Mouse (Mus musculus) heart, embryonic 10.5 days (tissue): ENCODE data around the gene Plbd2. TPM values are rescaled to one million over a fixed set of nuclear protein-coding genes. Genes with fewer than 3 reads are reported as not detected.

ENCODE experiments used
- DNase-seq: peaks from one replicate; pipeline ENCODE4 v3.0.0-alpha.2; 2017; ENCODE audit warnings: low spot score
- H3K27ac ChIP-seq: fragments of 300-500 bp; sonication (generic); 2 replicates; pipeline ENCODE4 v1.5.1; 2016; ENCODE audit warnings: mild to moderate bottlenecking
- H3K27me3 ChIP-seq: fragments of 300-500 bp; sonication (generic); 2 replicates; pipeline ENCODE4 v1.6.1; 2016; ENCODE audit warnings: mild to moderate bottlenecking; ENCODE audit not compliant: poor library complexity, insufficient read depth, severe bottlenecking
- H3K36me3 ChIP-seq: fragments of 300-500 bp; sonication (generic); 2 replicates; pipeline ENCODE4 v1.6.1; 2016; ENCODE audit warnings: mild to moderate bottlenecking, moderate library complexity
- H3K4me1 ChIP-seq: fragments of 300-500 bp; sonication (generic); 2 replicates; pipeline ENCODE4 v1.6.1; 2016; ENCODE audit warnings: mild to moderate bottlenecking
- H3K4me3 ChIP-seq: fragments of 300-500 bp; sonication (generic); 2 replicates; pipeline ENCODE4 v1.5.1; 2016; ENCODE audit warnings: mild to moderate bottlenecking, moderate library complexity
- H3K9me3 ChIP-seq: fragments of 300-500 bp; sonication (generic); 2 replicates; pipeline ENCODE4 v1.6.1; 2016; ENCODE audit warnings: mild to moderate bottlenecking, moderate library complexity
- WGBS: fragments of 180-500 bp; shearing (Covaris S2); methylation state at CpG from one replicate; pipeline ENCODE4 v1.1.7; 2016; 5-methylcytosine and 5-hydroxymethylcytosine counted together
- polyA plus RNA-seq: library from polyadenylated mRNA; unstranded; fragments of >200 nt; fragmentation: Nextera tagmentation; extraction: Ambion mirVana; gene quantifications from 2 replicates; pipeline ENCODE4 v1.2.1, GENCODE M21; 2016

Plbd2 gene
- polyA plus RNA-seq = 43.9 and 46.6 TPM in 2 replicates

DNA sequence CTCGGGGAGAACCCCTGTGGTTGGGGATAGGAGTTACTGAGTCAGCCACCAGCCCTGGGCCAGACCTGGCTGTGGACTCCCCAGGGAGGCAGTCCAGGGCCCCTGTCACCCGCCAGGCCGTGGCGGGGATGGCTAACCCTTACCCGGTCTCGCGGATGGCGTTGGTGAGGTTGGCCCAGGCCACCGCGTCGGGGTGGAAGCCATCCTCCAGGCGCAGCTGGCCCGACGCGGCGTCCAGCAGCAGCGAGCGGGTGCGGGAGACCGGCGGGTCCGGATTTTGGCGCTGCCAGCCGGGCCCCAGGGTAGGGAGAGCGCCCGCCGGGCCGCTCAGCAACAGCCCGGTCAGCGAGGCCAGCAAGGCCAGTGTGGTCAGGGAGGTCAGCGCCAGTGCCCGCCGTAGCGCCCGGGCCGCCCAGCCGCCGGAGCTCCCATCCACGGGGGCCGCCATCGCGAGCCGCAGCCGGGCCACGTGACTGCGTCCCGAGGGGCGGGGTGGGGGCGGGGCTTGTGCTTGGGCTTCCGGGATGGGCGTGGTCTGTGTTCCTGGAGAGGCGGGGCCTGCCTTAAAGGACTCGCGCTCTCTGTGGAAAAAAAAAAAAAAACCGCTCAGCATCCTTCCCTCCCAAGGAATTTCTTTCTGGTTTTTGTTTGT, at the start of gene Plbd2:
Gene Plbd2 (minus strand): TSS at position 482 of the 652 bp plus-strand sequence.
- no peaks in the 10 kb centered on the region for H3K9me3 ChIP-seq
- peak within 1 kb of the TSS; percentile 96 for H3K4me3 ChIP-seq
- H3K27ac ChIP-seq = peak within 1 kb of the TSS; percentile 91
- no peaks in the 10 kb centered on the region for H3K27me3 ChIP-seq
- DNase-seq = peak; percentile 96
- peaks cover 24% of the 10 kb centered on the region for H3K4me1 ChIP-seq
- 0 out of 2 replicates have a peak, but pooled peaks cover 2% of the 10 kb centered on the region for H3K36me3 ChIP-seq
- WGBS = under 1% methylated on average over 55 of the region's 55 CpGs

DNA sequence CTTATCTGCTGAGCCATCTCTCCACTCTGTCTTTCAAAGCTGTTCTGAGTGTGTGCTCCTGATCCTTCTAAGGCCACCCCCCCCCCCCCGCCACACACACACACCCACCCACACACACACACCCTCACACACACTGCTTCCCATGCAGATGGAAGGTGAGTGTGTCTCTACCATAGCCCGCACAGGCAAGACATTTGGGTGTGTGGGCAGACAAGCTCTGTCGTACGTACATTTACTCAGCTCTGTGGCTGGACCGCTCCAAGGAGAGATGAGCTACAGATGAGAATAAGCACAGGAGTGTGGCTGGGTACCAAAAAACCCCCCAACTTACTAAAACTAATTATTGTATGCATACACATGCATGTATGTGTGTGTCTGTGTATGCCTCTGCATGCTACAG, 47.2 kb upstream of the Plbd2 start:
- Histone ChIP-seq H3K4me1 (peaks cover 17% of the 10 kb centered on the region), H3K27me3 (no peaks in the 10 kb centered on the region), H3K27ac (no peak overlapping the region), H3K9me3 (no peaks in the 10 kb centered on the region), H3K36me3 (peaks cover 66% of the 10 kb centered on the region), H3K4me3 (no peak overlapping the region)
- no peak for DNase-seq
- WGBS = 96% methylated on average over 4 of the region's 5 CpGs

- peaks cover 60% of the 10 kb centered on the region for H3K36me3 ChIP-seq
- no peak overlapping the region for H3K4me3 ChIP-seq
- no peaks in the 10 kb centered on the region for H3K27me3 ChIP-seq
- 73% methylated on average over 5 of the region's 5 CpGs for WGBS
- H3K27ac ChIP-seq = no peak overlapping the region
- no peaks in the 10 kb centered on the region for H3K9me3 ChIP-seq
- peaks cover 17% of the 10 kb centered on the region for H3K4me1 ChIP-seq
- DNase-seq = no peak
These were observed 46.7 kb upstream of the Plbd2 start for GRCm38 (mm10) chr5:120550137-120550536.

GRCm38 (mm10) chr5:120548236-120548850, 44.9 kb upstream of the Plbd2 start:
- Histone ChIP-seq H3K27me3 (no peaks in the 10 kb centered on the region), H3K9me3 (no peaks in the 10 kb centered on the region), H3K27ac (no peak overlapping the region), H3K4me3 (no peak overlapping the region), H3K4me1 (peaks cover 17% of the 10 kb centered on the region), H3K36me3 (peaks cover 60% of the 10 kb centered on the region)
- WGBS = 74% methylated on average over 11 of the region's 11 CpGs
- no peak for DNase-seq

DNA sequence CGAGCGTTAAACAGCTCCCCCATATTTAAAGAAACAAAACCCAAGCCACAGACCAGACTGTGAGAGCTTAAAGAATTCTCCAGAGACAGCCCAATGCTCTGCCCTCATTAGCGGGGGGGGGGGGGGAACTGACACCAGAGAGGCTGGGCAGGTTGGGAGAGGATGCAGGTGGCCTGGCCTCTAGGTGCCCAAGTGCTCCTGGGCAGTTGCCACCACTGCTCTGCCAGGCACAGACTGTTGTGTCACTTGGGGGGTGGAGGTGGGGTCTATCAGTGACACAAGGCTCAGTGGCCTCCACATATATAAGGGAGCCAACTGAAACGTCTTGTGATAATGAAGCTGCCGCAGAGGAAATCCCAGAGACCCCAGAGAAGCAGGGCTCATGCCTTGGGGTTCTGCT, 33.2 kb upstream of the Plbd2 start:
- DNase-seq = no peak
- 80% methylated on average over 5 of the region's 5 CpGs for WGBS
- H3K9me3 ChIP-seq = no peaks in the 10 kb centered on the region
- peaks cover 58% of the 10 kb centered on the region for H3K36me3 ChIP-seq
- no peaks in the 10 kb centered on the region for H3K27me3 ChIP-seq
- H3K27ac ChIP-seq = no peak overlapping the region
- H3K4me3 ChIP-seq = no peak overlapping the region
- peaks cover 22% of the 10 kb centered on the region for H3K4me1 ChIP-seq

DNA sequence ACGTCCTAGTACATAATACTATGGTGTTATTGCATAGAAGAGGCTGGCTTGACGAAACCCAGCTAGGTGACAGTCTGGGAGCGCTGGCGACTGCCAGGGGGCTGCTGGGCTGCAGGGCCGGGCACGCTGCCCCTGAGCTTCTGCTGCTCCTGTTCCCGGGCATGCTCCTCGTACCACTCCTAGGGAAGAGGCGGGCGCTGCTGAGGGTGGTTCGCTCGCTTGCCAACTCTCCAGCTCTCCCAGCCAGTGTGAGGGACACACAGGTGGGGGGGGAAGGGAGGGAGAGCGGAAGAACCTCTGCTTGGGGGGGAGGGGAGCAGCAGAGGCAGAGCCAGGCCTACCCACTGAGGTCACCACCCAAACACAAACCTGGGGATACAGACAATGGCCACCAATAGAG, 32.6 kb upstream of the Plbd2 start:
- Histone ChIP-seq H3K4me1 (peaks cover 22% of the 10 kb centered on the region), H3K27ac (peak overlapping the region; percentile 5; the same call in 1 of the 2 replicates), H3K4me3 (no peak overlapping the region), H3K27me3 (no peaks in the 10 kb centered on the region), H3K36me3 (peaks cover 52% of the 10 kb centered on the region), H3K9me3 (no peaks in the 10 kb centered on the region)
- no peak for DNase-seq
- 90% methylated on average over 12 of the region's 13 CpGs for WGBS

- Histone ChIP-seq H3K27me3 (no peaks in the 10 kb centered on the region), H3K4me1 (peaks cover 22% of the 10 kb centered on the region), H3K27ac (0 out of 2 replicates have a peak overlapping the region, but pooled peaks have one; percentile 38), H3K9me3 (no peaks in the 10 kb centered on the region), H3K36me3 (peaks cover 44% of the 10 kb centered on the region), H3K4me3 (no peak overlapping the region)
- WGBS = 78% methylated on average over 2 of the region's 2 CpGs
- DNase-seq = no peak
These were observed 31.3 kb upstream of the Plbd2 start for GRCm38 (mm10) chr5:120534686-120535075.

DNA sequence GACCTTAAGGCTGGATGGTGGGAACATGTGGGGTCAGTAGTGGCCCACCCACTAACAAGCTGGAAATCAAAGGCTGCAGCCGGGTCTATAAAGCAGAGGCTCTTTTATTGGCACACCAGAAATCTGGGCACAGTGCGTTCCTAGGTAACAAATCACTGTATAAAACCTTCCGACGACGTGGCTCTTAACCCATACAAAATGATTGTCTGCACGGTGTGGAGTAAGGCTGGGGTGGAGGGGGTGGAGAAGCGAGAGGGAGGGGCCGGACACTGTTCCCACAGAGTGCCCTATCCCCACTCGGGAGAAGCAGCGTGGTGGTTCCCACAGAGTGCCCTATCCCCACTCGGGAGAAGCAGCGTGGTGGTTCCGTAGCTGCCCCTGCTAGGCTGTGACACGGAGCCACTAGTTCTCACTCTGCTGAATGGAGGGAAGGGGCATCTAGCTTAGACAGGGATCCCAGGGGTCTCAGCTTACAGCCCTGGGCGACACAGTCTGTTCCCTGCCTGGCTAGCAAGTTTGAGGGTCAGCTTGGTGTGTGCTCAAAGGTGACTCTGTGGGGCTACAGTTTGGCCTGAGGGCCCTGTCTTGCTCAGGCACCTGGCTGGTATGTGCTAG, 30.8 kb upstream of the Plbd2 start:
- H3K27ac ChIP-seq = 0 out of 2 replicates have a peak overlapping the region, but pooled peaks have one; percentile 38

GRCm38 (mm10) chr5:120531631-120532030, 28.2 kb upstream of the Plbd2 start:
- Histone ChIP-seq H3K27me3 (no peaks in the 10 kb centered on the region), H3K36me3 (peaks cover 18% of the 10 kb centered on the region), H3K4me3 (no peak overlapping the region), H3K9me3 (no peaks in the 10 kb centered on the region), H3K27ac (no peak overlapping the region), H3K4me1 (peaks cover 22% of the 10 kb centered on the region)
- 83% methylated on average over 8 of the region's 8 CpGs for WGBS
- DNase-seq = no peak

More for the DNA sequence above, 30.8 kb upstream of the Plbd2 start:
- Histone ChIP-seq H3K27me3 (no peaks in the 10 kb centered on the region), H3K9me3 (no peaks in the 10 kb centered on the region), H3K4me1 (peaks cover 22% of the 10 kb centered on the region), H3K4me3 (no peak overlapping the region), H3K36me3 (peaks cover 39% of the 10 kb centered on the region)
- DNase-seq = no peak
- WGBS = 79% methylated on average over 15 of the region's 15 CpGs

DNA sequence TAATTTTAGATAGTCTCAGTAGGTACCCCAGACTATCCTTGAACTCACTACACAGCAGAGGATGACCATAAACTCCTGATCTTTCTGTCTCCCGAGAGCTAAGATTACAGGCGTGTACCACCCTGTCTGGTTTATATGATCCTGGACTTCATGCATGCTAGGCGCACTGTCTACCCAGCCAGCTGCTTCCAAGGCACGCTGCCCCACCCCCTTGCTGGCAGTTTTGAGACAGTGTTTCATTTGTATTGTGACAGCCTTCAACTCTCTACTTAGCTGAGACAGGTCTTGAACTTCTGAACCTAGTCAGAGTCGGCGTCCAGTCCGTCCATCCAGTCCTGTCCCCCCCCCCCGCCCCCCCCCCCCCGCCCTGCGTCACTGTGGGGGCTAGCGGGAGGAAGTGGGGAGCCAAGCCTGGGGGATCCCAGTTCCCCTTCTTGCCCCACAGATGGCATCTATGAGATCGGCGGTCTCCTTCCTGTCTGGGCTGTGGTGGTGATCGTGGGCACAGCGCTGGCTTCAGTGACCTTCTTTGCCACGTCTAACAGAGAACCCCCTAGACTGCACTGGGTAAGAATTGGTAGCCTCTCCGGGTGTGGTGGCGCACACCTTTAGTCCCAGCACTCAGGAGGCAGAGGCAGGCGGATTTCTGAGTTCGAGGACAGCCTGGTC, 24.0 kb upstream of the Plbd2 start:
- no peaks in the 10 kb centered on the region for H3K9me3 ChIP-seq
- no peak for DNase-seq
- H3K27ac ChIP-seq = no peak overlapping the region
- no peaks in the 10 kb centered on the region for H3K27me3 ChIP-seq
- H3K36me3 ChIP-seq = peaks cover 22% of the 10 kb centered on the region
- no peak overlapping the region for H3K4me3 ChIP-seq
- 79% methylated on average over 17 of the region's 20 CpGs for WGBS
- H3K4me1 ChIP-seq = peaks cover 13% of the 10 kb centered on the region; the same call in 1 of the 2 replicates

- Histone ChIP-seq H3K4me1 (peaks cover 13% of the 10 kb centered on the region; the same call in 1 of the 2 replicates), H3K27me3 (no peaks in the 10 kb centered on the region), H3K4me3 (no peak overlapping the region), H3K9me3 (no peaks in the 10 kb centered on the region), H3K27ac (no peak overlapping the region), H3K36me3 (peaks cover 20% of the 10 kb centered on the region)
- no peak for DNase-seq
- WGBS = 80% methylated on average over 11 of the region's 11 CpGs
These were observed 22.9 kb upstream of the Plbd2 start for GRCm38 (mm10) chr5:120526311-120526710.

DNA sequence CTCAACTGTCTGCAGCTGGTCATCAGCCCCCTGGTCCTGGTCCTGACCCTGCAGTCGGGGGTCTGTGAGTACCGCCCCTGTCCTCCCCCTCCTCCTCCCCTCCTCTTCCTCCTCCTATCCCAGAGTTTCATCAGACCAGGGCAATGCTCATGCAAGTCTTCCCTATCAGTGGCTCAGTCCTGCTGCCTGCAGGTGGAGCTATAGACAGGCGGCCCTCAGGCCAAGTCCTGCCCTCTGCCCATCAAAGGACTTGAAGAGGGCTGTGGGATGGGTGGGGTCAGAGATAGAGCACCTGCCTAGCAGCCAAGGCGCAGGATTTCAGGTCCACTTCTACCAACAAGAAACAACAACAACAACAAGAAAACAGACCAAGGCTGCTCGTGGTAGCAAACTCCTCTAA, 22.3 kb upstream of the Plbd2 start:
- Histone ChIP-seq H3K4me1 (peaks cover 13% of the 10 kb centered on the region; the same call in 1 of the 2 replicates), H3K27me3 (0 out of 2 replicates have a peak, but pooled peaks cover 4% of the 10 kb centered on the region), H3K4me3 (no peak overlapping the region), H3K9me3 (no peaks in the 10 kb centered on the region), H3K36me3 (peaks cover 17% of the 10 kb centered on the region), H3K27ac (no peak overlapping the region)
- no peak for DNase-seq
- 28% methylated on average over 5 of the region's 5 CpGs for WGBS
